Mouse (Mus musculus) spleen, adult 12 weeks (tissue): ENCODE results near the gene Gm2564.
"Not testable (repeated sequence)": the region's sequence is repeated elsewhere in the genome, so short reads cannot be mapped to it uniquely, and the experiment has no call there.

Experiments
- DNase-seq: peaks from one replicate; pipeline ENCODE4 v3.0.0; 2022; ENCODE audit warnings: low spot score

Gene Gm2564

DNA sequence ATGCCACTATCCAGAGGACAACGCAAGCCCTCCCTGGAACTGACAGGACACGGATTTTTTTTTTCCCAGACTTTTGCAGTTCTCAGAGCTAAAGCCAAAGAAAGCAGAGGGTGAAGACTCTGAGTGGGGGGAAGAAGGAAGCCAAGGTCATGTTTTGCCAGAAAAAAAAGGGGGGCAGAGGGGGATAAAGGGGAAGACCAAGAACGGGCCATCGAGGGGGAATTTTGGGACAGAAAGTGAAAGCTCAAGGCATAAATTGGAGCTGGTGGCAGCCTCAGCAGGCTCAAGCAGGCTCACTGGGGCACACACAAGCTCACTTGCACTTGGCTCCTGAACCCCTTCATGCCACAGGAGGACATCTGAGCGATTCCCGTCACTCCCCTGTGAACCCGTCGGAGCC lies at the start of gene Gm2564:
Gene Gm2564, plus strand, starts transcription at position 301 of the 400 bp plus-strand sequence.
- DNase-seq = not testable (repeated sequence)

DNA sequence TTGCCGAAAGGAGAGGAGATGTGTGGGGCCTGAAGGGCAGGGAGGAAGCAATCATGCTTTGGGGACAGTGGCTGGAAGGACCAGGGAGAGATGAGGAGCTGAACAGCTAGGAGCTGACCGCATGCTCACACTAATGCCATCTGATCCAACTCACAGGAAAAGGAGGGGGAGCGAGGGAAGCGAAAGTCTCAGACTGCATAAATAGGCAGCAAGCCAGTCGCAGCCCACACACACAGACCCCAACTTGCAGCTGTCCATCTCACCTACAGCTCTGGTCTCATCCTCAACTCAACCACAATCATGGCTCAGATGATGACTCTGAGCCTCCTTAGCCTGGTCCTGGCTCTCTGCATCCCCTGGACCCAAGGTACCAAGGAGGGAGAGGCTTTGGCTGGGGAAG lies 17.6 kb upstream of the Gm2564 start, which contains the start of gene Gm10591:
Gene Gm10591, plus strand, starts transcription at position 301 of the 400 bp plus-strand sequence.
- DNase-seq = not testable (repeated sequence)

DNA sequence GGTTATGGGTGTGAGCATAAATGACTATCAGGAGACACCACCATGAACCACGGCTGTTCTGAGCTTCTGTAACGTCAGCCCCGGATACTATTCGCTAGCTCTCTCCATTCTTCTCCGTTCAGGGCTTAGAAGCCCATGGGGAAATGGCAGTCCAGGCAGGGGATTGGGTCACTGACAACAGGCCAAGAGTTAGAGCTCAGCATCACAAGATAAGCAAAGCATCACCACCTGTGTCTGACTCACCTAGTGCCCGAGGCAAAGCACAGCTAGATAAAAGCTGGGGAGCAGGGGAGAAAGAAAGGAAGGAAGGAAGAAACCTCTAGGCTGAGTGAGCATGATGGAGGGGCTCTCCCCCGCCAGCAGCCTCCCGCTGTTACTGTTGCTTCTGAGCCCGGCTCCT lies 25.4 kb downstream of the Gm2564 start, which contains the start of gene Ccl27b:
Gene Ccl27b, plus strand, starts transcription at position 301 of the 400 bp plus-strand sequence.
- DNase-seq = not testable (repeated sequence)

DNA sequence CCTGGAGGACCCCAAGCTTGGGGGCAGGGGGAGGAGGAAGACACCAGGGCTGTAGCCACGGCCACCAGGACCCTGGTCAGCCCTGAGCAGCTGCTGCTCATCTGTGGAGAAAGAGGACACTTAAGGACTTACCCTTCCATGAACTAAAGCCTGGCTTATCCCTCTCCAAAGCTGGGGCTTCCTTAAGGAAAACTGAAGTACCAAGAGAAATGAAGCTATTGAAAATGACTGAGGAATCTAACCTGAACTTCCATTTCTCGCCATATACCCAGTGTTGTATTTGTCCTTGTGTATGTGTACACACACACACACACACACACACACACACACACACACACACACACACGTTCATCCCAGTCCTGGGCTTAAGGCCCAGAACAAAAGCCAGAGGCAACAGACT lies 32.3 kb downstream of the Gm2564 start, which contains the start of gene Il11ra2:
Gene Il11ra2, minus strand, starts transcription at position 101 of the 400 bp plus-strand sequence.
- not testable (repeated sequence) for DNase-seq

DNA sequence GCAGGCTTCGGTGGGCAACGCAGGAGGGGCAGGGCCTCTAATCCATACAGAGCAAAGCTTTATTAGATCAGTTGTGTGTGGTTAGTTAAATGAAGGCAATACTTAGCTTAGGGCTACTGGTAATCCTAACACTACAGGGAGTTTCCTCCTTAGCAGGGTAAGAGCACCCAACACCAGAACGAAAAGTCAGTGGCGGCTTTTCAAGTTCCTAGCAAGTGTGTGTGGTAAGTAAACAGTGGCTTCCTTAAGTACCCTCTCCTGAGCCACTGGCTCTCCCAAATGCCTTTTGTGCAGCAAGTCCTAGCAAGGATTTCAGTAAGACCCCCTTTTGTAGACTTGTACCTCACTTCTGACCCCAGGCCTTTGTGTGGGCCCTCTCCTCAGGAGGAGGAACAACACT lies 45.9 kb downstream of the Gm2564 start:
- not testable (repeated sequence) for DNase-seq

DNA sequence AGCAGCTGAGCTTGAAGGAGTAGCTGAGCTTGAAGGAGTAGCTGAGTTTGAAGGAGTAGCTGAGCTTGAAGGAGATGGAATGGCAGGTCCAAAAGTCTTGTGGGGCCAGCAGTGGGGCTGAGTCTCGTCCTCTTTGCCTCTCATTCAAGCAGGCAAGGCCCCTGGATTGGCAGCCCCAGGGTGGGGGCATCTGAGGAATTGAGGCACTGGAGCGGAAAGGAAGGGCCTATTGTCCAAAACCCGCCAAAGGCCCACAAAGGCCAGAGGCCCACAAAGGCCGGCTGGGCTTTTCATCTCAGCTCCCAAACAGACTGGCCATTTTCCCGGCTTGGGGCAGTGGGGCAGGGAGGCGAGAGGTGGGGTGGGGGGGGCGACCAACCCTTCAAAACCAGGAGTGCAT lies 49.8 kb downstream of the Gm2564 start:
- not testable (repeated sequence) for DNase-seq

DNA sequence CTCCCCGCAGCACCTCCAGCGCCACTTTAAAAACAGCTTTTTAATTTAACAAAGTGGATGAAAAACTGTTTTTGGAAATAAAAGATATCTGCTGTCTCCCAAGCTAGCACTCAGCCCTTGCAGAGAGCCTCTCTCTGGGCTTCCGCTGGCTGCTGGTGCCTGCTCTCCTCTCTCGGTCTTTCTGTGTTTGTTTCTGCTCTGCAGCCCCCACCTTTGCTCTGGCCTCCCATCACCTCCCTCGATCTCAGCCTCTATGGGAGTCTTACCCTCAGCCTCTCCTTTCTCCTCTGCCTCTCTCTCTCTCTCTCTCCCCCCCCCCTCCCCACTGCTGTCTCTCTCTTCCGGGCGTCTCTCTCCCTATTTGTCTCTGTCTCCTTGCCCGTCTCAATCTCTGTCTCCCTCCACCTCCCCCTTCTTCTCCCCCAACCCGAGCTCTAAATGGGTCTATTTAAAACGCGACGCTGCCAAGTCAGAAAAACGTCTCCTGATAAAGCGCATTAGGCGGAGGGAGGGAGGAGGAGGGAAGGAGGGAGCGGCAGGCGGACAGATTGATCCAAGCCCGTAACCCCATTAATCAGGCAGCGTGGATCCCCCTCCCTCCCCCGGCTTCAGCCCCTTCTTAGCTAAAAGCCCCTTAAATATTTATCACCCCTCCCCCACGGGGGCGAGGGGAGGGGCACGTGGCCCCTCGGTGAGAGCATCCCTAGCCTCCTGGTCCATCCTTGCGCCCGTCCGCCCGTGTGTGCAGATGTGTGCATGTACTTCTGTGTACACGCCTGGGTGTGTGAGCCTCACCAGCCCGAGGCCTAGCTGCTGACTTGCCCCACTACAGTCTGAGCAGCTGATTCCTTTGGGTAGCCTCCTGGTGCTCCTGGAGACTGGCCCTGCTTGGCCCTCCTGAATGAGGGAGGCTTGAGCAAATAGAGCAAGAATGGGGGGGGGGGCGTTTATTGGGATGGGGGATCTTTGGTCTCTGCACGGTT lies 51.1 kb downstream of the Gm2564 start:
- DNase-seq = not testable (repeated sequence)
